Mouse (Mus musculus) forebrain, postnatal 0 days (tissue): ENCODE measurements around the gene Slc41a2. TPM values are rescaled to one million over a fixed set of nuclear protein-coding genes. Genes with fewer than 3 reads are reported as not detected.
A peak's percentile ranks its signal among the peaks of the same experiment; 100 is the strongest.

Experiments used
- ATAC-seq: fragments of 200-750 bp; cut with Nextera tagmentation; 2 replicates; pipeline ENCODE4 v1.8.0; 2017; ENCODE audit warnings: mild to moderate bottlenecking, moderate library complexity
- DNase-seq: peaks from one replicate; pipeline ENCODE4 v3.0.0-alpha.2; 2015
- H3K27ac ChIP-seq: fragments of 300-500 bp; sonication (generic); 2 replicates; pipeline ENCODE4 v1.5.1; 2014; ENCODE audit warnings: low read depth, mild to moderate bottlenecking, antibody characterized with exemption, low read length, moderate library complexity, mixed read lengths
- H3K27me3 ChIP-seq: fragments of 300-500 bp; sonication (generic); 2 replicates; pipeline ENCODE4 v1.6.1; 2014; ENCODE audit warnings: mild to moderate bottlenecking, low read length, mixed read lengths; ENCODE audit not compliant: insufficient read depth
- H3K36me3 ChIP-seq: fragments of 300-500 bp; sonication (generic); 2 replicates; pipeline ENCODE4 v1.6.1; 2014; ENCODE audit warnings: mild to moderate bottlenecking, moderate library complexity; ENCODE audit not compliant: insufficient read depth
- H3K4me1 ChIP-seq: fragments of 300-500 bp; sonication (generic); 2 replicates; pipeline ENCODE4 v1.6.1; 2014; ENCODE audit warnings: antibody characterized with exemption; ENCODE audit not compliant: insufficient read depth
- H3K4me2 ChIP-seq: fragments of 300-500 bp; sonication (generic); 2 replicates; pipeline ENCODE4 v1.6.1; 2014; ENCODE audit warnings: low read depth, mild to moderate bottlenecking, moderate library complexity
- H3K4me3 ChIP-seq: fragments of 300-500 bp; sonication (generic); 2 replicates; pipeline ENCODE4 v1.5.1; 2014; ENCODE audit warnings: low read depth, low read length, mixed read lengths
- H3K9ac ChIP-seq: fragments of 300-500 bp; sonication (generic); 2 replicates; pipeline ENCODE4 v1.6.1; 2014; ENCODE audit warnings: mild to moderate bottlenecking
- H3K9me3 ChIP-seq: fragments of 300-500 bp; sonication (generic); 2 replicates; pipeline ENCODE4 v1.6.1; 2016; ENCODE audit warnings: low read length
- CTCF ChIP-seq: sonication (generic); IDR thresholded peaks from 2 replicates; pipeline ENCODE4 v1.5.1; 2016; ENCODE audit warnings: antibody characterized with exemption, control low read depth, low read depth
- whole genome bisulfite sequencing: fragments of 180-500 bp; shearing (Covaris S2); extraction: QIAGEN DNeasy Blood & Tissue Kit; methylation state at CpG from one replicate; pipeline ENCODE4 v1.1.7; 2014; 5-methylcytosine and 5-hydroxymethylcytosine counted together
- polyA plus RNA-seq: library from polyadenylated mRNA; unstranded; fragments of >200 nt; fragmentation: Nextera tagmentation; extraction: Ambion mirVana; gene quantifications from 2 replicates; pipeline ENCODE4 v1.2.1, GENCODE M21; 2015
- total RNA-seq: library from RNA; depleted of rRNA; stranded (reverse); fragments of >200 nt; gene quantifications from 2 replicates; pipeline ENCODE4 v1.2.3, GENCODE M21; 2014

Slc41a2 gene
- total and polyA plus RNA-seq, 2 experiments from 2014 or later = 10.1 to 23.8 TPM

DNA sequence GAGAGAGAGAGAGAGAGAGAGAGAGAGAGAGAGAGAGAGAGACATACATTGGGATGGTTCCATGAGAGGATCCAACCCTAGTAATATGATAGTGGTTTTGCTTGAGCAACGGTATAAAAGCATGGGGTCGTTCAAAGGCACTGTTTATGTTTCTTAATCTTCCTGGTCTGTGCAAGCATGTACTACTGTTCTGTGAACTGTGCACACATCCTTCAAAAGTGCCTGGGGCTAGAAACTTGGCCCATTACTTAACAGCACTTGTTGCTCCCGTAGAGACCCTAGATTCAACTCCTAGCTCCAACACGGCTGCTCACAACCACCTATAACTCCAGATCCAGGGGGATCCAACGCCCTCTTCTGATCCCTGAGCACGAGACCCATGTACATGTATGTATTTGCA is 17.3 kb downstream of the Slc41a2 start:
- no peaks in the 10 kb centered on the region for H3K4me1 ChIP-seq
- WGBS = 83% methylated on average over 6 of the region's 6 CpGs
- no peak for ATAC-seq

DNA sequence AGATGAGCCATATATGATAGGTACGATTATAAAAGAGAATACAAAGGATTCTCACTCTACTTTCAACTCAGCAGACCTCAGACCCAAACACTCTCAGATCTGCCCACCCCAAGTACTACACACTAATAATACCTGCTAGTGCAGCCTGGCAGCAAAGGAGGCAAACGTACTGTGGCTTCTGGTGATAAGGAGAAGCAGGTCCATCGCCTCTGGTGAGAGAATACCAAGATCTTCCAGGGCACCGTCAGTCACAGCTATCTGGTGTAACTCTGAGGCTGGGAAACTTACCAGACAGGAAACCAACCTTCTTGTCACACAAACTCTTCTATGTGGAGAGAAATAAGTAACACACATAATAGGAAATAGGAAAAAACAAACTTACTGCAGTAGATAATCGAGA is 24.6 kb downstream of the Slc41a2 start:
- no peak overlapping the region for H3K27ac ChIP-seq
- ATAC-seq = no peak
- no peaks in the 10 kb centered on the region for H3K27me3 ChIP-seq
- H3K9ac ChIP-seq = no peak overlapping the region
- H3K4me3 ChIP-seq = no peak overlapping the region
- no peaks in the 10 kb centered on the region for H3K4me1 ChIP-seq
- 87% methylated on average over 5 of the region's 5 CpGs for WGBS
- TF ChIP-seq CTCF = no peak
- no peak overlapping the region for H3K4me2 ChIP-seq
- H3K9me3 ChIP-seq = no peaks in the 10 kb centered on the region
- no peak for DNase-seq
- H3K36me3 ChIP-seq = peaks cover 6% of the 10 kb centered on the region; the same call in 1 of the 2 replicates

More for the DNA sequence above, 17.3 kb downstream of the Slc41a2 start:
- Histone ChIP-seq H3K27me3 (no peaks in the 10 kb centered on the region), H3K36me3 (no peaks in the 10 kb centered on the region), H3K9ac (no peak overlapping the region), H3K27ac (no peak overlapping the region), H3K9me3 (no peaks in the 10 kb centered on the region), H3K4me2 (no peak overlapping the region), H3K4me3 (no peak overlapping the region)
- no peak for DNase-seq
- no peak for TF ChIP-seq CTCF

DNA sequence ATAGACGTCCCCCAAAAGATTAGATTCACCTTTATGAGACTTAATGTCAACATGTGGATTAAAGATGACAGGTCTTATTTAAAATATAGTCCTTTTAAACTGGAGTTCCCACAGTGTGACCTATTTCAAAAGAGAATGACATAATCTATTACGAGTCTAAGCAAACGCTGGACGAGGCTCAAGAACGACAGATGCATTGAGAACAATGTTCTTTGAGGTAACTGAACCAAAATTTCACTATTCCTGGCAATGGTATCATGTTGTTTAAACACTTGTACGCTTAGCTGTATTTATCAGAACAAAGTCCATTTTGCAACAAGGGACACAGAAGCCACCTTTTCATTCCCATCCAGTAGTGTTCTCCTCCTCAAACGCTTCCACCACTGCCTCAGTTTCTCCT is 27.3 kb downstream of the Slc41a2 start:
- H3K27ac ChIP-seq = no peak overlapping the region
- no peaks in the 10 kb centered on the region for H3K27me3 ChIP-seq
- H3K4me1 ChIP-seq = no peaks in the 10 kb centered on the region
- TF ChIP-seq CTCF = no peak
- H3K9me3 ChIP-seq = no peaks in the 10 kb centered on the region
- no peak for DNase-seq
- H3K4me3 ChIP-seq = no peak overlapping the region
- WGBS = 78% methylated on average over 7 of the region's 7 CpGs
- H3K4me2 ChIP-seq = no peak overlapping the region
- no peak overlapping the region for H3K9ac ChIP-seq
- no peak for ATAC-seq
- H3K36me3 ChIP-seq = peaks cover 6% of the 10 kb centered on the region; the same call in 1 of the 2 replicates

DNA sequence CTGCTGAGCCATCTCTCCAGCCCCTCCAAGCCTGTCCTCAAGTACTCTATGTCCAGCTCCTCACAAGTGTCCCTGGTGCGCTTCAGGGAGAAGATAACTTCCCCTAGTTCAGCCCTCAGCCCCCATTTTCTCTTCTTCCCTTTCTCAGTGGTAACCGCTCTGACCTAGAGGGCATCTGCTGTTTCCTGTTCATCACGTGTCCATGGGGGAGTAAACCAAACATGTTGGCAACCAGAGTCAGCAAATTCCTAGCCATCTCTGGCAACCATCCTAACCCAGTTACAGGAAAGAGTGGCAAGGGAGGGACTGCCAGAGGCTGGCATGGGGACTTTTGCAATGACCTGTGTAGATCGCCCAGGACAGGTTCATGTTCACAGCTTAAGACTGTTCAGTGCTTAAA is 36.0 kb downstream of the Slc41a2 start:
- DNase-seq = no peak
- WGBS = 84% methylated on average over 4 of the region's 4 CpGs
- H3K4me2 ChIP-seq = no peak overlapping the region
- H3K9me3 ChIP-seq = no peaks in the 10 kb centered on the region
- no peak for ATAC-seq
- no peak overlapping the region for H3K9ac ChIP-seq
- H3K4me1 ChIP-seq = no peaks in the 10 kb centered on the region
- H3K27me3 ChIP-seq = no peaks in the 10 kb centered on the region
- TF ChIP-seq CTCF = no peak
- H3K36me3 ChIP-seq = no peaks in the 10 kb centered on the region
- no peak overlapping the region for H3K27ac ChIP-seq
- H3K4me3 ChIP-seq = no peak overlapping the region

DNA sequence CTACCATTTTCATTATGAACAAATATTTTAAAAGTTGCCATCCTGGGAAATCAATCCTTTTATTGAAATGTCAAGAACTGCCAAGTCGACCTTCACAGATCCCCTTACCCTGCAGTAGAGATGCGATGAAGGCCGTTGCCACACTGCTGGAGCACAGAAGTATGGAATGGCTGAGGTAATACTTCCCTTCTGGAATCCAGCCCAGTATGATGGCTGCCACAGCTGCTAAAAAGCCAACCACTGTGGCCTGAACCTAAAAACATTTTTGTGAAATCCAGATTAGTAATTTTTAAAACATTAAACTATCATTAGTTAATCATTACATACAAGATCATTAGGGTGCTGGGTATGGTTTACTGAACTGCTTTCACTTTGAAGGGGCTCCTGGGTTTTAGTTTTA is 36.6 kb downstream of the Slc41a2 start:
- no peaks in the 10 kb centered on the region for H3K4me1 ChIP-seq
- H3K27me3 ChIP-seq = no peaks in the 10 kb centered on the region
- no peak overlapping the region for H3K9ac ChIP-seq
- no peaks in the 10 kb centered on the region for H3K9me3 ChIP-seq
- no peak overlapping the region for H3K27ac ChIP-seq
- no peak overlapping the region for H3K4me2 ChIP-seq
- 71% methylated on average over 3 of the region's 3 CpGs for WGBS
- H3K36me3 ChIP-seq = no peaks in the 10 kb centered on the region
- TF ChIP-seq CTCF = no peak
- ATAC-seq (no peak), DNase-seq (no peak)
- H3K4me3 ChIP-seq = no peak overlapping the region

DNA sequence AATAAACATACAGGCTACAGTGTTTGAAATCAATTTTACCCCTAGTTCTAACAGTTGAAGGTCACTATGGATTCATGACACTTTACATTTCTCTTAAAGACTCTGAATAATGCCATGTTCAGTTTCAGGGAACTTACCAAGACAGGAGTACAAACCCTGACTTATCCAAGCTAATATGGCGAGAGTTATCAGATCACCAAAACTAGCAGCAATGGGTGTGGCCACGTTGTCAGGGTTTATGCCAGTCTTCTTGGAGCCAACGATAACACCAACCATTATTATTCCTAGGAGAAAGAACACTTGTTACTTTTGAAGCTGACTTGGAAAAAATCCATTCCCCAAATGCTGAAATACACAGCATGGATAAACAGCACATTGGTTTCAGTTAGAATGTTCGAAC is 40.7 kb downstream of the Slc41a2 start:
- WGBS = 67% methylated on average over 4 of the region's 4 CpGs
- Histone ChIP-seq H3K9ac (no peak overlapping the region), H3K4me2 (no peak overlapping the region), H3K36me3 (no peaks in the 10 kb centered on the region), H3K4me1 (no peaks in the 10 kb centered on the region), H3K9me3 (no peaks in the 10 kb centered on the region), H3K27me3 (no peaks in the 10 kb centered on the region), H3K27ac (no peak overlapping the region), H3K4me3 (no peak overlapping the region)
- no peak for TF ChIP-seq CTCF
- no peak for ATAC-seq
- DNase-seq = no peak

DNA sequence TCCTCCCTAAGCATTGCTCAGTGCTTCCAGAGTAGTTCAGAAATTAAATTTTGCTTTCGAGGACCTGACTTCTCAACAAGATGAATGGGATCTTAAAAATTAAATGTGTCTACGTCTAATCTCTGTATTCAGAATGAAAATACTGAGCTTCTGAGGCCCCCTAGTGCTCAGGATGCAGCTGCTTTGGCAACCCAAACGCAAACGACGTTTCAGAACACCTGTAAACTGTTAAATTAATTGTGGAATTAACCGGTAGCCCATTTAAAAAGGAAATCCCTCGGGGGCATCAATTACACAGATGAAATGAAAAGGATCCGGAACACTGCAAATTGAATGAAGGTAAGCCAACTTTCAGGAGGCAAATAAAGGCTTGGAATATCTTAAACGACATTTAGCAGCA is 42.9 kb downstream of the Slc41a2 start:
- Histone ChIP-seq H3K4me1 (no peaks in the 10 kb centered on the region), H3K9me3 (no peaks in the 10 kb centered on the region), H3K27ac (no peak overlapping the region), H3K36me3 (no peaks in the 10 kb centered on the region; the same call in 1 of the 2 replicates), H3K9ac (no peak overlapping the region), H3K4me3 (no peak overlapping the region), H3K27me3 (no peaks in the 10 kb centered on the region), H3K4me2 (no peak overlapping the region)
- DNase-seq (peak; percentile 75), ATAC-seq (peak; percentile 65)
- 16% methylated on average over 9 of the region's 9 CpGs for WGBS
- peak; percentile 72 for TF ChIP-seq CTCF

DNA sequence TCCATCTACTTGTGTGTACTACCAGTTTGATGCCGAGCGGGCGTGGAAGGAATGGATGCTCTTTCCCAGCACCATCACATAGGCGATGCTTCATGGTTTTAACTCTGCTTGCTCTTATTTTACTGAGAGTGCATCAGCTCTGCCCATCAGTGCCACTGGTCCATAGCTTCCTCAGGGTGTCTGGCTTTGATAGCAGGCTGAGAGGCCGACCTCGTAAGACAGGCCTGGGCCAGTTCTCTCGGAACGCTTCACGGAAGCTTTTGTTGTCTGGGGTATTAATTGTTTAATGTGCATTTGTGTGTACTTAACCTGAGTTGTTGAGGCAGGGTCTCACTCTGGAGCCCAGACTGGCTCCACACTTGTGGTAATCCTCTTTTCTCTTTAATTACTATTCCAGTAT is 44.3 kb downstream of the Slc41a2 start:
- H3K36me3 ChIP-seq = no peaks in the 10 kb centered on the region; the same call in 1 of the 2 replicates
- H3K27me3 ChIP-seq = no peaks in the 10 kb centered on the region
- DNase-seq (no peak), ATAC-seq (no peak)
- H3K27ac ChIP-seq = no peak overlapping the region
- H3K9me3 ChIP-seq = no peaks in the 10 kb centered on the region
- no peaks in the 10 kb centered on the region for H3K4me1 ChIP-seq
- 72% methylated on average over 9 of the region's 9 CpGs for WGBS
- H3K4me2 ChIP-seq = no peak overlapping the region
- H3K4me3 ChIP-seq = no peak overlapping the region
- no peak overlapping the region for H3K9ac ChIP-seq
- TF ChIP-seq CTCF = no peak
